ENCODE assay signal across 18 mouse cellular contexts in genomic region chr1:150534587-150534986, GRCm38 (mm10).
"Had no signal": no experiment of that assay in that cellular context is flagged by ENCODE, and none has a peak within 500 bp of the region (broad histone marks: within the 10 kb centered on the region; RNA-seq: fewer than 3 reads in every experiment).

No protein-coding gene starts in this region.

- H3K27ac ChIP-seq: kidney, postnatal 0 days; layer of hippocampus, adult 2 months; left cerebral cortex, adult 2 months; liver, embryonic 13.5 days; macrophage; midbrain, embryonic 12.5 days; midbrain, embryonic 15.5 days; neural tube, embryonic 12.5 days; neural tube, embryonic 15.5 days; stomach, embryonic 15.5 days had no signal

- H3K36me3 ChIP-seq: liver, embryonic 13.5 days; midbrain, embryonic 12.5 days; midbrain, embryonic 15.5 days; neural tube, embryonic 12.5 days; neural tube, embryonic 15.5 days; stomach, embryonic 15.5 days had no signal

- H3K9ac ChIP-seq: liver, embryonic 13.5 days; midbrain, embryonic 12.5 days; midbrain, embryonic 15.5 days; neural tube, embryonic 12.5 days; neural tube, embryonic 15.5 days; stomach, embryonic 15.5 days had no signal

- ATAC-seq: intestine, postnatal 0 days; midbrain, embryonic 15.5 days had no signal

- H3K27me3 ChIP-seq: liver, embryonic 13.5 days; midbrain, embryonic 12.5 days; midbrain, embryonic 15.5 days; neural tube, embryonic 12.5 days; neural tube, embryonic 15.5 days; stomach, embryonic 15.5 days had no signal

- H3K9me3 ChIP-seq: liver, embryonic 13.5 days; midbrain, embryonic 12.5 days; midbrain, embryonic 15.5 days; neural tube, embryonic 12.5 days; neural tube, embryonic 15.5 days; stomach, embryonic 15.5 days had no signal

- H3K4me2 ChIP-seq: liver, embryonic 13.5 days; midbrain, embryonic 12.5 days; midbrain, embryonic 15.5 days; neural tube, embryonic 12.5 days; neural tube, embryonic 15.5 days; stomach, embryonic 15.5 days had no signal

- H3K4me3 ChIP-seq: layer of hippocampus, adult 2 months; left cerebral cortex, adult 2 months; liver, embryonic 13.5 days; midbrain, embryonic 12.5 days; midbrain, embryonic 15.5 days; neural tube, embryonic 12.5 days; neural tube, embryonic 15.5 days; stomach, embryonic 15.5 days had no signal

- DNase-seq: kidney, adult 2 months; kidney, postnatal 25 days; layer of hippocampus, adult 9-11 months; liver, embryonic 13.5 days; right cerebral cortex, adult 18-20 months; right cerebral cortex, postnatal 25 days; spleen, adult 18-20 months; thymus, postnatal 25 days had no signal

- H3K4me1 ChIP-seq: liver, embryonic 13.5 days; stomach, embryonic 15.5 days had no signal
